Mouse (Mus musculus) stomach, postnatal 0 days (tissue): Measurements from ENCODE around the gene Gm49027. TPM values are rescaled to one million over a fixed set of nuclear protein-coding genes. Genes with fewer than 3 reads are reported as not detected.

ENCODE experiments used
- ATAC-seq: fragments of 200-750 bp; cut with Nextera tagmentation; 2 replicates; pipeline ENCODE4 v1.8.0; 2017; ENCODE audit not compliant: low FRiP score, low TSS enrichment
- DNase-seq: peaks from one replicate; pipeline ENCODE4 v3.0.0-alpha.2; 2016; ENCODE audit warnings: low spot score
- H3K27ac ChIP-seq: fragments of 300-500 bp; sonication (generic); replicated peaks from 2 replicates; pipeline ENCODE4 v1.5.1; 2014; ENCODE audit warnings: mild to moderate bottlenecking, control low read depth
- H3K27me3 ChIP-seq: fragments of 300-500 bp; sonication (generic); 2 replicates; pipeline ENCODE4 v1.6.1; 2014; ENCODE audit warnings: low read length; ENCODE audit not compliant: control insufficient read depth, insufficient read depth
- H3K36me3 ChIP-seq: fragments of 300-500 bp; sonication (generic); 2 replicates; pipeline ENCODE4 v1.6.1; 2014; ENCODE audit warnings: low read length, mixed read lengths; ENCODE audit not compliant: control insufficient read depth, insufficient read depth
- H3K4me1 ChIP-seq: fragments of 300-500 bp; sonication (generic); replicated peaks from 2 replicates; pipeline ENCODE4 v1.6.1; 2014; ENCODE audit warnings: antibody characterized with exemption; ENCODE audit not compliant: control insufficient read depth, insufficient read depth
- H3K4me2 ChIP-seq: fragments of 300-500 bp; sonication (generic); replicated peaks from 2 replicates; pipeline ENCODE4 v1.6.1; 2014; ENCODE audit warnings: low read depth, mild to moderate bottlenecking, control low read depth, moderate library complexity
- H3K4me3 ChIP-seq: fragments of 300-500 bp; sonication (generic); 2 replicates; pipeline ENCODE4 v1.5.1; 2014; ENCODE audit warnings: low read depth, low read length, control low read depth
- H3K9ac ChIP-seq: fragments of 300-500 bp; sonication (generic); 2 replicates; pipeline ENCODE4 v1.6.1; 2014; ENCODE audit warnings: mild to moderate bottlenecking, low read length, control low read depth, mixed read lengths
- H3K9me3 ChIP-seq: fragments of 300-500 bp; sonication (generic); 2 replicates; pipeline ENCODE4 v1.6.1; 2016; ENCODE audit warnings: low read length; ENCODE audit not compliant: control insufficient read depth
- CTCF ChIP-seq: IDR thresholded peaks from 2 replicates; pipeline ENCODE4 v1.5.1; 2016; ENCODE audit warnings: antibody characterized with exemption, low read depth, mild to moderate bottlenecking, moderate library complexity
- EP300 ChIP-seq: optimal IDR thresholded peaks from 2 replicates; pipeline ENCODE3; 2016; ENCODE audit warnings: antibody characterized with exemption
- WGBS: fragments of 180-500 bp; shearing (Covaris S2); extraction: QIAGEN DNeasy Blood & Tissue Kit; methylation state at CpG from one replicate; pipeline ENCODE4 v1.1.7; 2014; 5-methylcytosine and 5-hydroxymethylcytosine counted together
- polyA plus RNA-seq: library from polyadenylated mRNA; unstranded; fragments of >200 nt; fragmentation: Nextera tagmentation; extraction: Ambion mirVana; gene quantifications from 2 replicates; pipeline ENCODE4 v1.2.1, GENCODE M21; 2015

Gene Gm49027
- polyA plus RNA-seq, 1 experiment from 2014 or later, result 5.6 TPM

DNA sequence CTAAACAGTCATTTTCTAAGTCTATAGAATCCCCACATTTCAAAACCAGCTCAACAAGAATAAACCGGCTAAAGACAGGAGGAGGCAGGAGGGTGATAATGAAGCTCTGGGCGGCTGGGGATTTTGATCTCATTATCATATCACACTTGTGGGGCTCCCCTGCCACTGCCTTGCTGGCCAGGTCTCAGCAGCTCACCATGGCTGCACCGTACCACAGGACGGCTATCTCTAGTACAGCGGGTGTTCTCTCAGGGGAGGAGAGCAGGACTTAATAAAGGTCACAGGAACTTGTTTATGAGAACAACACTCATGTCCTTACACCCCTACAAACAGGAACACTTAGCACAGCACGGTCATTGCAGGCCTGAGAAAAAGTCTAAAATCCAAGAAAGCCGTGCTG is 30.4 kb upstream of the Gm49027 start:
- DNase-seq (no peak), ATAC-seq (no peak)
- no peak overlapping the region for H3K4me2 ChIP-seq
- no peak overlapping the region for H3K4me3 ChIP-seq
- H3K27ac ChIP-seq, result no peak overlapping the region
- no peak for TF ChIP-seq EP300
- no peak for TF ChIP-seq CTCF
- no peaks in the 10 kb centered on the region for H3K9me3 ChIP-seq
- H3K36me3 ChIP-seq, result peaks cover 10% of the 10 kb centered on the region
- no peak overlapping the region for H3K9ac ChIP-seq
- H3K4me1 ChIP-seq, result no peaks in the 10 kb centered on the region
- no peaks in the 10 kb centered on the region for H3K27me3 ChIP-seq
- 90% methylated on average over 7 of the region's 7 CpGs for WGBS

DNA sequence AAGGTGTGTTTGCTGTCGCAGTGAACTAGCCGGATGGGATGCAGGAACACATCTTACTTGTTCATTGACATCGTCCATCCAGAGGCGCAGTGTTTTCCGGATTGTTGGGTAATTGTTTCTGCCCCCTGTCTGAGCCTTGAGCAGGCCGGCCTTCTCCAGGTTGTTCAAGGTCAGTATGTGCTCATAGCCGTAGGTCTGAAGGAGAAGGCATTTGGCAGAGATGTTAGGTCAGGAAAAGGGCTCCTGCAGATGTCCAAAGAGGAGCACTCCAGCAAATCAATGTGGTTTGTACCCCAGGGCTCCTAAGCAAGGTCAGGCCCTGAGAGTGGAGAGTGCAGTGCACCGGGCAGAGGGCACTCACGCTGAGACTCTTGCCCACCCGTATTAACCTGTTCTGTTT is 8.5 kb upstream of the Gm49027 start:
- TF ChIP-seq EP300 (no peak), CTCF (no peak)
- Histone ChIP-seq H3K4me3 (no peak overlapping the region), H3K4me1 (no peaks in the 10 kb centered on the region), H3K9me3 (no peaks in the 10 kb centered on the region), H3K4me2 (no peak overlapping the region), H3K36me3 (peaks cover 27% of the 10 kb centered on the region), H3K9ac (no peak overlapping the region), H3K27ac (no peak overlapping the region), H3K27me3 (no peaks in the 10 kb centered on the region)
- no peak for DNase-seq
- no peak for ATAC-seq
- WGBS, result 96% methylated on average over 10 of the region's 10 CpGs

- DNase-seq (no peak), ATAC-seq (no peak)
- Histone ChIP-seq H3K27ac (no peak overlapping the region), H3K36me3 (peaks cover 25% of the 10 kb centered on the region), H3K4me3 (no peak overlapping the region), H3K9ac (no peak overlapping the region), H3K27me3 (no peaks in the 10 kb centered on the region), H3K9me3 (no peaks in the 10 kb centered on the region), H3K4me2 (no peak overlapping the region), H3K4me1 (no peaks in the 10 kb centered on the region)
- WGBS, result 86% methylated on average over 8 of the region's 8 CpGs
- TF ChIP-seq CTCF (no peak), EP300 (no peak)
Measured at GRCm38 (mm10) chr5:123530056-123530455, 4.8 kb upstream of the Gm49027 start.

- 0 out of 2 replicates have a peak, but pooled peaks cover 2% of the 10 kb centered on the region for H3K4me1 ChIP-seq
- no peak overlapping the region for H3K27ac ChIP-seq
- no peak overlapping the region for H3K4me3 ChIP-seq
- H3K4me2 ChIP-seq, result no peak overlapping the region
- TF ChIP-seq CTCF, result no peak
- no peak for TF ChIP-seq EP300
- no peak overlapping the region for H3K9ac ChIP-seq
- H3K9me3 ChIP-seq, result no peaks in the 10 kb centered on the region
- H3K27me3 ChIP-seq, result no peaks in the 10 kb centered on the region
- peaks cover 22% of the 10 kb centered on the region for H3K36me3 ChIP-seq
- DNase-seq (no peak), ATAC-seq (no peak)
- WGBS, result 67% methylated on average over 7 of the region's 7 CpGs
Measured at GRCm38 (mm10) chr5:123528641-123529040, 3.4 kb upstream of the Gm49027 start.

GRCm38 (mm10) chr5:123525916-123526495 is 718 bp upstream of the Gm49027 start:
- H3K36me3 ChIP-seq, result peaks cover 7% of the 10 kb centered on the region; the same call in 1 of the 2 replicates
- WGBS, result 90% methylated on average over 9 of the region's 9 CpGs
- TF ChIP-seq EP300 (no peak), CTCF (no peak)
- no peak for ATAC-seq
- no peak overlapping the region for H3K9ac ChIP-seq
- H3K9me3 ChIP-seq, result no peaks in the 10 kb centered on the region
- no peak overlapping the region for H3K4me3 ChIP-seq
- H3K4me2 ChIP-seq, result no peak overlapping the region
- 0 out of 2 replicates have a peak, but pooled peaks cover 5% of the 10 kb centered on the region for H3K4me1 ChIP-seq
- no peak for DNase-seq
- no peak overlapping the region for H3K27ac ChIP-seq
- no peaks in the 10 kb centered on the region for H3K27me3 ChIP-seq

DNA sequence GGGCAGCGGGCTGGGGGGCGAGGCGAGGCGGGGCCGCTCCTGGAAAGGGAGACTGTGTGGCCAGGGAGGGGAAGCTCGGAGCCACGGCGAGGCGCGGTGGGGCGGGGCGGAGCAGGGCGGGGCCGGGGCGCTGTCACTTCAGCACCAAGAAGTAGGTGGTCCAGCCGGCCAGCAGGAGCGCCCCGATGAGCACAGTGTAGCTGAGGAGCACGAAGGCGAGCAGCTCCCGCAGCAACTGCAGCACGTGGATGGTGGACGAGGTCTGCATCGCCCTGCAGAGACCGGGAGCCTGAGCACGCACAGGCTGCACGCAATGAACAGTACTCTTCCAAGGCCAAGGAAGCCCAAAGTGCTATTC is 916 bp downstream of the Gm49027 start:
- DNase-seq, result no peak
- Histone ChIP-seq H3K4me2 (peak overlapping the region; percentile 99), H3K9ac (no peak overlapping the region), H3K27me3 (no peaks in the 10 kb centered on the region), H3K4me3 (peak overlapping the region; percentile 94), H3K9me3 (no peaks in the 10 kb centered on the region), H3K36me3 (0 out of 2 replicates have a peak, but pooled peaks cover 3% of the 10 kb centered on the region), H3K4me1 (0 out of 2 replicates have a peak, but pooled peaks cover 5% of the 10 kb centered on the region), H3K27ac (no peak overlapping the region)
- TF ChIP-seq EP300, result no peak
- TF ChIP-seq CTCF, result peak; percentile 43
- 3% methylated on average over 23 of the region's 27 CpGs for WGBS
- peak; percentile 95 for ATAC-seq
